Mouse (Mus musculus) neural tube, embryonic 13.5 days (tissue): Measurements from ENCODE around the gene Snap47. TPM values are rescaled to one million over a fixed set of nuclear protein-coding genes. Genes with fewer than 3 reads are reported as not detected.
"Not testable (repeated sequence)": the region's sequence is repeated elsewhere in the genome, so short reads cannot be mapped to it uniquely, and the experiment has no call there.

Experiments
- ATAC-seq: fragments of 200-750 bp; cut with Nextera tagmentation; 2 replicates; pipeline ENCODE4 v1.8.0; 2017; ENCODE audit warnings: low read depth, mild to moderate bottlenecking, moderate TSS enrichment, moderate library complexity
- H3K27ac ChIP-seq: fragments of 300-500 bp; sonication (generic); replicated peaks from 2 replicates; pipeline ENCODE4 v1.5.1; 2015; ENCODE audit warnings: moderate library complexity, mild to moderate bottlenecking, inconsistent platforms
- H3K27me3 ChIP-seq: fragments of 300-500 bp; sonication (generic); 2 replicates; pipeline ENCODE4 v1.6.1; 2015; ENCODE audit warnings: mild to moderate bottlenecking, inconsistent platforms
- H3K36me3 ChIP-seq: fragments of 300-500 bp; sonication (generic); 2 replicates; pipeline ENCODE4 v1.6.1; 2015; ENCODE audit warnings: mild to moderate bottlenecking, inconsistent platforms
- H3K4me1 ChIP-seq: fragments of 300-500 bp; sonication (generic); replicated peaks from 2 replicates; pipeline ENCODE4 v1.6.1; 2015; ENCODE audit warnings: inconsistent platforms
- H3K4me2 ChIP-seq: fragments of 300-500 bp; sonication (generic); 2 replicates; pipeline ENCODE4 v1.6.1; 2015; ENCODE audit warnings: inconsistent platforms, mild to moderate bottlenecking, moderate library complexity
- H3K4me3 ChIP-seq: fragments of 300-500 bp; sonication (generic); 2 replicates; pipeline ENCODE4 v1.5.1; 2015; ENCODE audit warnings: mild to moderate bottlenecking, inconsistent platforms
- H3K9ac ChIP-seq: fragments of 300-500 bp; sonication (generic); 2 replicates; pipeline ENCODE4 v1.6.1; 2015; ENCODE audit warnings: moderate library complexity, mild to moderate bottlenecking, inconsistent platforms
- H3K9me3 ChIP-seq: fragments of 300-500 bp; sonication (generic); 2 replicates; pipeline ENCODE4 v1.6.1; 2016; ENCODE audit warnings: inconsistent platforms
- WGBS: fragments of 180-500 bp; shearing (Covaris S2); methylation state at CpG from one replicate; pipeline ENCODE4 v1.1.7; 2015; 5-methylcytosine and 5-hydroxymethylcytosine counted together
- polyA plus RNA-seq: library from polyadenylated mRNA; unstranded; fragments of >200 nt; fragmentation: Nextera tagmentation; extraction: Ambion mirVana; gene quantifications from 2 replicates; pipeline ENCODE4 v1.2.1, GENCODE M21; 2015

Gene Snap47
- polyA plus RNA-seq, 1 experiment from 2014 or later: 491 TPM

DNA sequence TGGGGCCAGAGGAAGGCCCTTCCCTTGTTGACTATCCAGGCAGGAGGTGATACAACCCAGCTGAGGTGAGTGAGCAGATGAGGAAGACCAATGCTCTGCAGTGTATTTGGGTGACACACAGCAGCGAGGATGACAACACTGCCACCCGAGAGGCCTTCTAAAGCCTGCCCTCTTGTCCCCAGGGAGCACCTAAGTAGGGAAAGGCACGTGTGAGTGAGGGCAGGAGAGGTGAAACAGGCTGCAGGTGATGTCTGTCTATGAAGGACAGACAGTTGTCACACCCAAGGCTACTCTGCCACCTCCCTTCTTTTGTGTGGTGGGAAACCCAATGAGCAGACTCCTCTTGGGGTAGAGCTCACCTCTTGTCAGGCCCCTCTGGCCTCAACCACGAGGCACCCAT is 61.4 kb downstream of the Snap47 start:
- H3K9ac ChIP-seq: no peak overlapping the region
- H3K4me1 ChIP-seq: peaks cover 18% of the 10 kb centered on the region
- no peaks in the 10 kb centered on the region for H3K27me3 ChIP-seq
- no peaks in the 10 kb centered on the region for H3K36me3 ChIP-seq
- H3K4me3 ChIP-seq: no peak overlapping the region
- H3K4me2 ChIP-seq: no peak overlapping the region
- H3K9me3 ChIP-seq: no peaks in the 10 kb centered on the region
- H3K27ac ChIP-seq: no peak overlapping the region
- ATAC-seq: no peak
- WGBS: 65% methylated on average over 4 of the region's 4 CpGs

DNA sequence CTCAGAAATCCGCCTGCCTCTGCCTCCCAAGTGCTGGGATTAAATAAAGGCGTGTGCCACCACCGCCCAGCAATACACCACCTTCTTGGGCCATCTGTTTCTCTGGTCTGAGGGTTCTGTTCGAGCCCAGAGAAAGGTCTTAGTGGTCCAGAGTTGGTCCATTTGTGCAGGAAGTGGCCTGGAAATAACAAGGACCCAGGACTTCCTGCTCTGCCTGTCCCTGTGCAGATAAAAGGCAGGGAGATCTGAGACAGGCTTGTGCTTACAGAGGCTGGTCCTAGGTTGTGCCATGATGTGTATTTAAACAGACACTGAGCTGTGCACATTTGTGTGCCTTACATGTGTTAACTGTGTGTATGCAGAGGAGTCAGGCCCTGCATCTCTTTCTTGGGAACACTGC is 62.2 kb downstream of the Snap47 start:
- no peak for ATAC-seq
- Histone ChIP-seq H3K4me3 (no peak overlapping the region), H3K27ac (no peak overlapping the region), H3K4me1 (peaks cover 17% of the 10 kb centered on the region), H3K9me3 (no peaks in the 10 kb centered on the region), H3K36me3 (no peaks in the 10 kb centered on the region), H3K27me3 (no peaks in the 10 kb centered on the region), H3K4me2 (no peak overlapping the region), H3K9ac (no peak overlapping the region)
- 78% methylated on average over 4 of the region's 4 CpGs for WGBS

DNA sequence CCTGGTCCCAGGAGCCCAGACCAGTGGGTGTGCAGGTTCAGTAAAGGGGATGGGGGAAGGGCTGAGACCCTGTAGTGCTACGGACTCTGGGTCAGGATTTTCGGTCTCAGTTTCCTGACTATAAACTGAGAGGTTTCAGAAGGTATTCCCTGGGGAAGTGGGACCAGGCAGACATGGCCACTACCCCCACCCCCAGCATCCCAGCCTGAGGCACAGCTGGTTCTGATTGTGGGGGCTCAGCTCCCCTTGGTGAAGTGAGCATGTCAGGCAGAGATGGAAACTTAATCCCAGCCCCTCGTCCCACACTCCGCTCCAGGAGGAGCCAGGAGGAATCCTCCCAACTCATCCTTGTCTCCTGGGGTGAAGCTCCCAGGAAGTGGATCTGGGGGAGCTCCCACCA is 63.5 kb downstream of the Snap47 start:
- Histone ChIP-seq H3K36me3 (no peaks in the 10 kb centered on the region), H3K4me3 (no peak overlapping the region), H3K27me3 (0 out of 2 replicates have a peak, but pooled peaks cover 3% of the 10 kb centered on the region), H3K27ac (no peak overlapping the region), H3K4me1 (peaks cover 11% of the 10 kb centered on the region), H3K4me2 (no peak overlapping the region), H3K9ac (no peak overlapping the region), H3K9me3 (no peaks in the 10 kb centered on the region)
- 70% methylated on average over 4 of the region's 4 CpGs for WGBS
- ATAC-seq: no peak

DNA sequence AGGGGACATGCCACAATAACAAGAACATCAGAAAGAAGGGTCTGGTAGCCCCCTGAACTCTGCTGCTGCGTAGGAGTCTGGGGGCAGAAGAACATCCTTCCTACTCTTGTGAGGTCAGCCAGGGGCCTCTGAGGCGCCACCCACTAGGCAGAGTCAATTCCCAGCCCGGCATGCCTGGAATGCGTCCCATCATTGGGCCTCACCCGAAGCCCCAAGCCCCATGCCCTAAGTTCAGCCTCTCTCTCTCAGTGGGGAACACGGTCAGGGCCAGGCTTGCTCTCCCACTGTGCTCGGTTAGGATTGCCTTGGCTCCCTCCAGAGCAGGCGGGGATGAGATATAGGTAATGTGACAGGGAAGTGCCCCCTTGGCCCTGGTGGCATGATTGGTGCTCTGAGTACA is 65.9 kb downstream of the Snap47 start:
- H3K36me3 ChIP-seq: no peaks in the 10 kb centered on the region
- WGBS: 10% methylated on average over 8 of the region's 8 CpGs
- H3K4me3 ChIP-seq: no peak overlapping the region
- H3K9ac ChIP-seq: no peak overlapping the region
- H3K27me3 ChIP-seq: 0 out of 2 replicates have a peak, but pooled peaks cover 3% of the 10 kb centered on the region
- no peak overlapping the region for H3K4me2 ChIP-seq
- H3K27ac ChIP-seq: no peak overlapping the region
- H3K4me1 ChIP-seq: peaks cover 11% of the 10 kb centered on the region
- H3K9me3 ChIP-seq: no peaks in the 10 kb centered on the region
- no peak for ATAC-seq

DNA sequence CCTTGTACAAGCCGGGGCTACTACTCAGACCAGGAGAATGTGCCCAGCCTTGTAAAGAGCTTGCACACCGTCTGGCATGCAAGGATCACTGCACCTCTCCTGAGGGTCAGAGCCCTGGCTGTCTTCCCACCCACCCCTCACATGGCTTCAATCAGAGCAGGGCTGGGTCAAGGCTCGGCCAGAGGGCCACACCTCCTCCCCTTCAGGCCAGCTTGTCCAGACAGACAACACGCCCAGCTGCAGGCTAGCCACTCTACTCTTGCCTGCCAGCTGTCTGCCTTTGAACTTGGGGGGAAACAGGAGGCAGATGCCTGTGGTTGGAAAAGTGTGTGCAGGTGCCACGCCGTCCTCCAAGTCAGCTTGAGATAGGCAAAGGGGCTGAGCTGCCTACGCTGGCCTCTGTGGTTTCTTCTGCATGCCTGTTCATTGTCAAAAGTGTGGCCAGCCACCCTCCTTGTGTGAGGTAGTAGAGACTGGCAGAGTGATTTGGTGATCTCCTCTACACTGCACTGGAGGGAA is 66.5 kb downstream of the Snap47 start:
- Histone ChIP-seq H3K4me1 (peaks cover 11% of the 10 kb centered on the region), H3K27ac (no peak overlapping the region), H3K9me3 (no peaks in the 10 kb centered on the region), H3K9ac (no peak overlapping the region), H3K36me3 (no peaks in the 10 kb centered on the region), H3K27me3 (0 out of 2 replicates have a peak, but pooled peaks cover 3% of the 10 kb centered on the region), H3K4me3 (no peak overlapping the region), H3K4me2 (no peak overlapping the region)
- ATAC-seq: no peak
- 47% methylated on average over 7 of the region's 7 CpGs for WGBS

DNA sequence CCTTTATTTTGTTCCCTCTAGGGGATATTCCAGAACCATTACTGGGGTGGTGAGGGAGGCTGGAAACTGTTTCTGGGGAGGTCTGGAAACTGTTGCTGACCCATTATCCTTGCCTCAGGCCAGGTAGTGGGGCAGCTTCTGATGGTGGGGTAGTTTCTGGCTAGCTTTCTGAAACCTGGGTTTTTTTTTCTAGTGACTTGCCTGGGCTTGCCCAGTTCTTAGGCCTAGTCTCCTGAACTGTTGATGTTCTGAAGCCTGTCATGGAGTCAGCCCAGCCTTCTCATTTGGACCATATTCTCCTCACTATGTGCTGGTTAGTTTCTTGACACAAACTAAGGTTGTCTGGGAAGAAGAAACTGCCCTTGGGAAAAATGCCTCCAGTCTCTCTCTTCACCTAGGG is 71.4 kb downstream of the Snap47 start:
- Histone ChIP-seq H3K27ac (no peak overlapping the region), H3K9me3 (no peaks in the 10 kb centered on the region), H3K4me3 (no peak overlapping the region), H3K4me1 (peaks cover 3% of the 10 kb centered on the region), H3K9ac (no peak overlapping the region), H3K4me2 (no peak overlapping the region), H3K36me3 (no peaks in the 10 kb centered on the region), H3K27me3 (0 out of 2 replicates have a peak, but pooled peaks cover 3% of the 10 kb centered on the region)
- ATAC-seq: no peak

DNA sequence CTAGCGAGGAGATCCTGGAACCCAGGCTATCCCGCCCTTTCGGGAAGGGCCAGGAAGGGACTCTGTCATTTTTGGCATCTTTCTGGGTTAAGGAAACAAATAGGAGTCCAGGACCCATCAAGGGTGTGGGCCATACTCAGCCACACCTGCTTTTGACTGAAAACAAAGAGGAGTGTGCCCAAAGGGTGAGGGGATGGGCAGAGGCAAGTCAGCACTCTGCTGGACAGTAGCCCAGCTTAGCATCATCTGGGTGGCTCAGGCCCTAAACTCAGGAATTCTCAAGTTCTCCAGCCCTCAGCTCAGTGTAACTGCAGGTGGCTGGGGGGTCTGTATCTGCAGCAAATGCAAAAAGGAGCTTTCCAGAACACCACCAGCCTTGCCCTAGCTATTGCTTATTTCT is 73.0 kb downstream of the Snap47 start:
- ATAC-seq: no peak
- no peak overlapping the region for H3K9ac ChIP-seq
- H3K36me3 ChIP-seq: no peaks in the 10 kb centered on the region
- no peaks in the 10 kb centered on the region for H3K9me3 ChIP-seq
- no peak overlapping the region for H3K27ac ChIP-seq
- no peak overlapping the region for H3K4me3 ChIP-seq
- no peak overlapping the region for H3K4me2 ChIP-seq
- H3K4me1 ChIP-seq: no peaks in the 10 kb centered on the region
- 90% methylated on average over 3 of the region's 3 CpGs for WGBS
- H3K27me3 ChIP-seq: 0 out of 2 replicates have a peak, but pooled peaks cover 2% of the 10 kb centered on the region

DNA sequence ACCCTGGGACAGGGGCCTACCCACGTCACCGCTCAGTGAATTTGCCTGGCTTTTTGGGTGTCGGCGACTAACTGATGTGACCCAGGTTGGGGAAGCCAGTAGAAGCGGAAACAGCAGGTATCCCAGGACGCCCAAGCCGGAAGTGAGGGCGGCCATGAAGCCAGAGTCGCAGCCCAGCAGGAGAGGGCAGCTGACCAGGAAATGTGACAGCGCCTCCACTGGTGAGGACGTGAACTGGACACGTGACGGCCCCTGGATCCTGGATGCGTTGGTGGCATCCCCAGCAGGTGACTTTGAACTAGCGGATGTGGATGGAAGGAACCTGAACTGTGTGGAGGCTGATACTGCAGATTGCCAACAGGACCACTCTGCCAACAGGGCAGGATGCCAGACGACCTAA is 75.5 kb downstream of the Snap47 start, which contains the start of gene Prss38:
Gene Prss38, minus strand, starts transcription at position 183 of the 400 bp plus-strand sequence.
- 80% methylated on average over 16 of the region's 16 CpGs for WGBS
- Histone ChIP-seq H3K9ac (no peak within 1 kb of the TSS), H3K4me3 (no peak within 1 kb of the TSS), H3K4me2 (no peak within 1 kb of the TSS), H3K27ac (no peak within 1 kb of the TSS), H3K27me3 (no peaks in the 10 kb centered on the region), H3K4me1 (no peaks in the 10 kb centered on the region), H3K9me3 (no peaks in the 10 kb centered on the region), H3K36me3 (no peaks in the 10 kb centered on the region)
- no peak for ATAC-seq

DNA sequence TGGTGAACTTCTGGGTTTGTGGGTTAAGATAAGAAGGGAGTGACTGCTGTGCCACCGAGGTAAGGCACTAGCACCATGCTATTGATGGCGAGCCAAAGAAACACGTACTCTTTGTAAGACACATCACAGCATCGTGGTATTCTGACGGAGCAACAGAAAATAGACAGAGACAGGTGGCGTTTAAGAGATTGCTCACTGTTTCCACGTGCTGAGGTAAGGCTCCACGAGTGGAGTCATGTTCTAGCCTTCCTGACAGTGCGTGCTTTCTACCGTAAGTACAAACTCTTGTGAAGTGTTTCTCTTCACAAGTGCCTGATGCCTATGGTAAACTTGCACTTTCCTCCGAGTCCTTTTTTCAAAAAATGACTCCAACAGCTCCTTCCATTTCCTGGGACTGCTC is 81.1 kb downstream of the Snap47 start:
- 84% methylated on average over 11 of the region's 11 CpGs for WGBS
- Histone ChIP-seq H3K4me1 (peaks cover 19% of the 10 kb centered on the region), H3K4me2 (no peak overlapping the region), H3K27ac (no peak overlapping the region), H3K36me3 (no peaks in the 10 kb centered on the region), H3K4me3 (no peak overlapping the region), H3K27me3 (no peaks in the 10 kb centered on the region), H3K9ac (no peak overlapping the region), H3K9me3 (no peaks in the 10 kb centered on the region)
- no peak for ATAC-seq

DNA sequence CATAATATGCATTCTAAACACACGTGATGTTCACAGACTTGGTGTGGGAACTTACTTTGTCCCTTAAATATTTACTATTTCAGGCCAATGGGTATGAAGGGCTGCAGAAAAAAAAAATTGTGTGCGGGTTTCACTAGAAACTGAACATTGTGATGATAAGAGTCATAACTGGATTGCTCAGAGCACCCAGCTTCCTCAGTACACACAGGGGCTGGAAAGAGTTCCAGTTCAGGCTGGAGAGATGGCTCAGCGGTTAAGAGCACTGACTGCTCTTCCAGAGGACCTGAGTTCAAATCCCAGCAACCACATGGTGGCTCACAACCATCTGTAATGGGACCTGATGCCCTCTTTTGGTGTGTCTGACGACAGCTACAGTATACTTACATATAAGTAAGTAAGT is 83.0 kb downstream of the Snap47 start:
- not testable (repeated sequence) for H3K27ac ChIP-seq, ATAC-seq, H3K4me2 ChIP-seq, H3K9ac ChIP-seq, H3K9me3 ChIP-seq, H3K27me3 ChIP-seq, H3K4me3 ChIP-seq, H3K36me3 ChIP-seq
- H3K4me1 ChIP-seq: peaks cover 26% of the 10 kb centered on the region
- WGBS: 88% methylated on average over 4 of the region's 4 CpGs

DNA sequence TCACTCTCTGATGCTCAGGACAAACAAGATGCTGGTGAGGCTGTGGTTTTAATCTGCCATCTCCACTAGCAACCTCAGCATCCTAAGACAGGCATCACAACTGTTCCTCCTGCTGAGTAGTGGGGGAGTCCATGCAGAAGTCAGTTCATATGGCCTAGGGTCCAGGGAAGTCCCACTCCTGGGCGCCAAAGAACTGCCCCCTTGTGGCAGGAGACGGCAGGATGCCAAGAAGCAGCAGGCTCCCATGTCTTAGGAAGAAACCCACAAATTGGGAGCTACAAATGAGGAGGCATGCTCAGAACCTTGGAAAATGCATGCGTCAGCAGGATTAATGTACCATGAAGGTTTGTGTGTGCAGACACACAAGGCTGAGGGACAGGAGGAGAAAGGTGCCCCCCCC is 84.4 kb downstream of the Snap47 start:
- Histone ChIP-seq H3K9me3 (no peaks in the 10 kb centered on the region), H3K27me3 (no peaks in the 10 kb centered on the region), H3K27ac (peak overlapping the region; percentile 13; the same call in 1 of the 2 replicates), H3K36me3 (no peaks in the 10 kb centered on the region), H3K4me3 (no peak overlapping the region), H3K4me1 (peaks cover 26% of the 10 kb centered on the region), H3K9ac (no peak overlapping the region), H3K4me2 (no peak overlapping the region)
- 21% methylated on average over 3 of the region's 3 CpGs for WGBS
- ATAC-seq: no peak

DNA sequence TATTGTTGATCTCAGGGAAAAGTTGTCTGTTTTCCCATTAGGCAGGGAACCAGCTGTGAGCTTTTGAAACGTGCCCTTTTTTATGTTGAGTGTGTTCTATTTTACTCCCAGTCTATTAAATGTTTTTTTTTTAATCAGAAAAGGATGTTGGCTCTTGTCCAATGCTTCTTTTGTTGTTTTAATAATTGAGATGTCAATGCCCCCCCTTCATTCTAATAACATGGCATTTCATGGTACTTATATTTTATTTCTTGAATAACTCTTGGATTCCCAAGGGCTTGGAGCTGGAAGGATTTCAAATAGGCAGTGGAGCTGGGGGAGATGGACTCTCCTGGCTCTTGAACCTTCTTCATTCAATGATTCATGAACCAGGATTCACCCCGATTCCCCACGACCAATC is 85.0 kb downstream of the Snap47 start:
- ATAC-seq: no peak
- no peaks in the 10 kb centered on the region for H3K36me3 ChIP-seq
- peak overlapping the region; percentile 13; the same call in 1 of the 2 replicates for H3K27ac ChIP-seq
- WGBS: 39% methylated on average over 3 of the region's 3 CpGs
- peaks cover 26% of the 10 kb centered on the region for H3K4me1 ChIP-seq
- no peak overlapping the region for H3K9ac ChIP-seq
- H3K4me2 ChIP-seq: no peak overlapping the region
- no peak overlapping the region for H3K4me3 ChIP-seq
- no peaks in the 10 kb centered on the region for H3K9me3 ChIP-seq
- H3K27me3 ChIP-seq: no peaks in the 10 kb centered on the region

DNA sequence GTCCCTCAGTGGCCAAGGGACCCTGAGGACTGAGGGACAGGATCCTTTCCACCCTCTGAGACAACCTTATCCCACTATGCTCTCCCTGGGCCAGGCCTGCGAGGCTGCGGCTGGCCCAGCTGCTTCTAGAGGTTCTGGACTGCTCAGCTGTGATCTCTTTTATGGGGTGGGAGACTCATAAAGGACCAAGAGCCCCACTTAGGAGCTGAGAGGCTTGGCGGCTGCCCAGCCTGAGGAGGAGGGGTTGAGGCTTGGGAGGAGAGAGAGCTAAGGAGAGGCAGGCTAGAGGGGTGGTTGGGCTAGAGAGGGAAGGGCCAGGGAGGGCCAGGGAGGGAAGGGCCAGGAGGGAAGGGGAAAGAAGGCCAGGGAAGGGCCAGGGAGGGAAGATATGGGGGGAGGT is 86.6 kb downstream of the Snap47 start:
- no peak overlapping the region for H3K27ac ChIP-seq
- peaks cover 26% of the 10 kb centered on the region for H3K4me1 ChIP-seq
- H3K4me3 ChIP-seq: no peak overlapping the region
- 48% methylated on average over 3 of the region's 3 CpGs for WGBS
- no peak for ATAC-seq
- H3K9ac ChIP-seq: 0 out of 2 replicates have a peak overlapping the region, but pooled peaks have one; percentile 22
- no peaks in the 10 kb centered on the region for H3K9me3 ChIP-seq
- no peaks in the 10 kb centered on the region for H3K36me3 ChIP-seq
- H3K27me3 ChIP-seq: no peaks in the 10 kb centered on the region
- no peak overlapping the region for H3K4me2 ChIP-seq
